Mouse (Mus musculus): ENCODE results near the gene Tubb1.

Gene Tubb1

GRCm38 (mm10) chr2:174442460-174442859, 8.0 kb upstream of the Tubb1 start:
- peak; percentile 35 for DNase-seq (ENCODE audit: extremely low read depth, insufficient read length, low spot score)

DNA sequence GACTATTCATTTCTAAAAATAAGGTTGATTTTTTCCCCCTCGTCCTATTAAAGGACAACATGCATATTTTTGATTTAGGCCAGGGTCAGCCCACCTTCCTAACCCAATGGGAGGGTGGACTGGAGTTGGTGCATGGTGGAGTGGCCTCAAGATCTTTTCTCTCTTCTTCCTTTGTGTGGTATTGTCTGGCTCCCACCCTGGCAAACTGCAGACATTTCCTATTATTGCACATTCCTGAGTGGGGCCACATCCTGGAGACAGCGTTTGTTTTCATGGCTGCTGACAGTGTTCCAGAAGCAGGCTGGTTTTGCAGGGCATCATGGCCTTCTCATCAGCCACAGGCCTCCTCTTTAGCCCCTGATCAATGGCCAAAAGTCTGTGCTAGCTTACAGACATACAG, 7.4 kb upstream of the Tubb1 start:
- DNase-seq (ENCODE audit: extremely low read depth, insufficient read length, low spot score): no peak

DNA sequence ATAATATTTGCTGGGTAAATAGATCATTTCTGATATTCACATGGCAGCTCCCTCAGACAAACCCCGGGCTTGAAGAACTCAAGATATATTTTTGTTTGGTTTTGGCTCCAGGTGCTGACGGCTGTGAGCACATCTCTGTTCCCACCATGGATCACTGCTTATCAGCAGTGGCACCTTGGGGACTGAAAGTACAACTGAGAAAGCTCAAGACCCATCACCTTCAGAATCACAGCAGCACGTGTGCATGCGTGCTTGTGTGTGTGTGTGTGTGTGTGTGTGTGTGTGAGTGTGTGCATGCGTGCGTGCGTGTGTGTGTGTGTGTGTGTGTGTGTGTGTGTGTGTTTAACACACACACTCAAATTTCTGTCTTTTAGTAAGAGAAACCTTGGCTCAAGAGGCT, 6.1 kb upstream of the Tubb1 start:
- no peak for DNase-seq (ENCODE audit: extremely low read depth, insufficient read length, low spot score)

GRCm38 (mm10) chr2:174445018-174445417, 5.5 kb upstream of the Tubb1 start:
- no peak for DNase-seq (ENCODE audit: extremely low read depth, insufficient read length, low spot score)

GRCm38 (mm10) chr2:174446492-174446891, 4.0 kb upstream of the Tubb1 start:
- DNase-seq (ENCODE audit: extremely low read depth, insufficient read length, low spot score): no peak

DNA sequence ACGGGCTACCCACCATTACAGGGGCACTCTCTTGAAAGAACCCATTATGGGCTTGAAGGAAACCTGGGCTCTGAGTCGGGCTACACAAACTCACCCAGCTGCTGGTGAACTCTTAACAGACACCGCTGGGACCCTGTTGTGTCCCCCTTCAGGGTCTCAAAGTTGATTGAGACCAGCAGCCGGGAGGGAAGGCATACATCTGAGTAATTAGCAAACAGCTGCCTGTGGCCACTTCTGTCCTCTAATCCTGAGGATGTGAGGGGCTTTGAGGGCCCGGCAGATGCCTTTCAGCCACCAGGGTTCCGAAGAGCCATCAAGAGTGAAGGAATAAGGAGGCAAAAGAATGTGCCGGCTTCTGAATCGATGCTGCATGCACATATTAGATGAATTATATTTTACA, 3.6 kb upstream of the Tubb1 start:
- no peak for DNase-seq (ENCODE audit: extremely low read depth, insufficient read length, low spot score)

- no peak for DNase-seq (ENCODE audit: extremely low read depth, insufficient read length, low spot score)
These were observed 2.1 kb upstream of the Tubb1 start for GRCm38 (mm10) chr2:174448405-174448804.

DNA sequence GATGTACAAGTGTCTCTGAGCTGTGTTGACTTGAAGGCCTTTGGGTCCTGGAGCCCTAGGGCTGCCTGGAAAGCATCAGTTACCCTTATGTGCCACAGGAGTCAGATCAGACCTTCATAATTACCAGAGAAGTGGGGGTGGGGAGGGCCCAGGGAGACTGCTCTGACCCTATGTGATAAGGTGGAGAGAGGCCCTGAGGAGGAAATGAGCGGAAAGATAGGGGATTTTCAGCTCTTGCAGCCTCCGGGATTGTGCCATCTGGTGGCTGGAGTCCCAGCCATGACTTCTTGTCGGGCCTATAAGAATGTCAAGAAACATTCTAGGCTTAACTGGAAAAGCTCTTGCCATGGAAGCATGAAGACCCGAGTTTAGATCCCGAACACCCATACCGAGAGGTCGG, 3.2 kb downstream of the Tubb1 start:
- DNase-seq (ENCODE audit: extremely low read depth, insufficient read length, low spot score): no peak

DNA sequence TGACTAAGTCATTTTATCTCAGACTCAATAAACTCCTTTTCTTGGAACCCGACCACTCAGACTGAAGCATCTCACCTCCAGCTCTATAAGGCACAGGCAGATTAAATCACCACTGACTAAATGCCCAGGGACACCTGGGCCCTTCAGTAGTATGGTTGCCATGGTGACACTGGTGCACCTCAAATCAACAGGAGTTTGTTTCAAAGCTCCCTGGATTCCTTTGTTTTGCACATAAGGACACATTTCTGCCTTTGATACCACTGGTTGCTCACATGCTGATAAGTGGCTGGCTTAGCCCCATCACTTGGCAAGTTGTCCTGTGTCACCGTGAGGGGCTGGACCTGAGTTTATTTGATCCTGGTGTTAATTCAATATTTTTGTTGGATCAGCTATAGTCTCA, 8.9 kb downstream of the Tubb1 start:
- no peak for DNase-seq (ENCODE audit: extremely low read depth, insufficient read length, low spot score)

- DNase-seq (ENCODE audit: extremely low read depth, insufficient read length, low spot score): no peak
These were observed 12.9 kb downstream of the Tubb1 start for GRCm38 (mm10) chr2:174463370-174463769.

DNA sequence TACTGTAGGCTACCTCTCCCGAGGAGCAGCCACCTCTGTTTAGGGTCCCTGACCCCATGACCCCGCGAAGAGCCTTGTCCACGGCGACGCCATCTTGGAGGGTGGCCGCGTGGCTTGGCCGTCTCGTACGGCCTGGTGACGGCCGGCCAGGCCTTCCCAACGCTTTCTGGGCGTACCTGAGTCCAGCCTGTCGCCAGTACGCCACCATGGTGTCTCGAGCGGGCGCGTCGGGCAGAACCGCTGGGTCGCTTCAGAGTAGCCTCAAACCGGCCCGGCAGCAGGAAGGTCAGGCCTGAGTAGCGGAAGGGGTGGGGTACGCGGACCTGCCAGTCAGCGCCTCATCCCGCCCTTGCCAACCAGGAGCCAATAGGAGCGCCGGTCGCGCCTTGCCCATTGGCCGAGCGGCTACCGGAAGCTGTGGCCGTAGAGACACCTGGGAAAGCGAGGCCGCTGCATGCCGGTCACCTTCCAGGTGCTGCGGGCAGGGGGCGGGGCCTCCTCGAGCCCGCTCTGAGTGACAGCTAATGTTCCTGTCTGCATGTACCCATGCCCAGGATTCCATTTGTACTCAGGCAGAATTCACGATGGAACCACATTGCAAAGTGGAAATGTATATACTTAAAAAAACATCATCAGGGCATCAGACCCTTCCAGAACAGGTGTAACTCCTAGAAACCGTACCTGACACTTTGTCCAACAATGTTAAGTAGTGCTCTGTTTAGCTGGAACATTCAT, 13.5 kb downstream of the Tubb1 start, which contains the start of gene Atp5e:
Atp5e (minus strand) TSS at position 317 of the 735 bp plus-strand sequence.
- DNase-seq (ENCODE audit: extremely low read depth, insufficient read length, low spot score): peak; percentile 93

GRCm38 (mm10) chr2:174470333-174470732, 19.8 kb downstream of the Tubb1 start:
- no peak for DNase-seq (ENCODE audit: extremely low read depth, insufficient read length, low spot score)

DNA sequence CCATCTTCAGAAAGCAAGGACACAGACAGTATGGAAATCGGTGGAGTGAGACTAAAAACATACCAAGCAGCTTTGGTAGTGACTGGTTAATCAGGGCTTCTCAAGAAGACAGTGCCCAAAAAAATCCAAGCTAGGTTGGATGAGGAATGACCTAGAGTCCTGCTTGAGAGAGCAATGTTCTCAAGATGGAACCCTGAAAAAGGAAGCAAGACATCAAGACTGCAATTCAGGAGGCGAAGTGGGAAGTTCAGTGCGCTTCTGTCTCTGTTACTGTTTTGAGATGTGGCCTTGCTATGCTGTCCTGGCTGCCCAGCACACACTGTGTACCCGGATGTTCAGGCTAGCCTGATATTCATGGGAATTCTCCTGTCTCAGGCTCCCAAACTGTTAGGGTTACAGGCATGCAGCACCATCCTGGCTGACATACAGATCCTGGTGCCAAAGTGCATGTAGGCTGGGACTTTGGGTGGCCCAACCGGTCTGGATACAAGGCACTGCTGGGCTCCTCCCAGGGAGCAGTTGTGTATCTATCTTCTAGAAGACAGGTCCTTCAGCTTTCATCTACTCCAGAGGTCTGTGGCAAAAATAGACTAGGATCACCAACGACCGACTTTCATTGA, 20.4 kb downstream of the Tubb1 start:
- DNase-seq (ENCODE audit: extremely low read depth, insufficient read length, low spot score): no peak

DNA sequence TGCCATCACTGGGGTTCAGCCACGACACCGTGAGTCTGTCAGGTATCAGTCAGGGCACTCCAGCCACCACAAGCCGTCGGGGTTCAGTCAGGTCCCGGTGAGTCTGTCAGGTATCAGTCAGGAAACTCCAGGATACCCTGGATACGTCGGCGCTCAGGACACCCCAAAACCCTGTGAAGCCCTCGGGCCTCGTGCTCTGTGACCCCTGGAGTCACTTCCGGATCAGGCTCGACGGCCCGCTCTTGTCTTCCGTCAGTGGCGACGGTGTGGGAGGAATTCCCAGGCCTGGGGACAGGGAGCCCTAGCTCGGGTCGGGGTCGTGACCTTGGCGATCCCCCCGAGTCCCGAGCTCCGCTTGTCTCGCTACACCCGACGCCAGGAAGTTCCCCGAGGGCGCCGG, 21.9 kb downstream of the Tubb1 start:
- DNase-seq (ENCODE audit: extremely low read depth, insufficient read length, low spot score): no peak

- DNase-seq (ENCODE audit: extremely low read depth, insufficient read length, low spot score): peak; percentile 100
These were observed 22.5 kb downstream of the Tubb1 start, which contains the start of gene Prelid3b for GRCm38 (mm10) chr2:174472818-174473549. Prelid3b (minus strand) TSS chr2:174473081.

DNA sequence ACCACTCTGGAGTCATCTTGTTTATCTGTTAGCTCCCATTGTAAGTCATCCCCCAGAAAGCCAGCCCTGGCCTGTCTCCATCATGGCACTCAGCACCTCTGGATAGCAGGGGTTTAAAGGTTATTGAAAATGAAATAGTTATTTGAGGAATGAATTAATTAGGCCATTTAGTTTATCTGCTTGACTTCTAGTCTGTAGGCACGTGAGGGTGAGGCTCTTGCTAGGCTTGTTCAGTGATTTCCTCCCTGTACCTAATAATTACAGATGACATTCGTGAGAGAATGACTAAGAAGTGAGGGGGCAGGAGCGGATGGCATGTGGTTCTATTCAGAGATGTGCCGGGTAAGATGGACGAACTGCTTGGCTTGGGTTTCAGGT, 23.0 kb downstream of the Tubb1 start:
- no peak for DNase-seq (ENCODE audit: extremely low read depth, insufficient read length, low spot score)

GRCm38 (mm10) chr2:174477543-174478319, 27.2 kb downstream of the Tubb1 start:
- DNase-seq (ENCODE audit: extremely low read depth, insufficient read length, low spot score): no peak

DNA sequence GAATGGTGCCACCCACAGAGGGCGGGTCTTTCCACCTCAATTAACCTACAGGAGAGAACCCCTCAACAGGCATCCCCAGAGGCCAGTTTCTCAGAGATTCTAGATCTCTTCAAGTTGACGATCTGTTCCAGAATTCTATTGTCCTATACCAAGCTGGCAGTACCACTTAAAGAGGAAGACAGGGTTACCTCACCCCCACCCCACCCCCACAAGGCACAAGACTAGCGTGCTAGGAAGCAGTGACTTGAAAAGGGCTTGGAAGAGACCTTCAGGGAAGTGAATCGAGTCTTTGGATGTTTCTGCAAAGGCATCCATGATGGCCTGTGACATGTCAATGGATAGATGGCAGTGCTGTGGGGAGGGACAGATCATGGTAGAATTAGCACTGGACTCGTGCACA, 28.3 kb downstream of the Tubb1 start:
- no peak for DNase-seq (ENCODE audit: extremely low read depth, insufficient read length, low spot score)

GRCm38 (mm10) chr2:174487005-174487404, 36.5 kb downstream of the Tubb1 start:
- no peak for DNase-seq (ENCODE audit: extremely low read depth, insufficient read length, low spot score)

DNA sequence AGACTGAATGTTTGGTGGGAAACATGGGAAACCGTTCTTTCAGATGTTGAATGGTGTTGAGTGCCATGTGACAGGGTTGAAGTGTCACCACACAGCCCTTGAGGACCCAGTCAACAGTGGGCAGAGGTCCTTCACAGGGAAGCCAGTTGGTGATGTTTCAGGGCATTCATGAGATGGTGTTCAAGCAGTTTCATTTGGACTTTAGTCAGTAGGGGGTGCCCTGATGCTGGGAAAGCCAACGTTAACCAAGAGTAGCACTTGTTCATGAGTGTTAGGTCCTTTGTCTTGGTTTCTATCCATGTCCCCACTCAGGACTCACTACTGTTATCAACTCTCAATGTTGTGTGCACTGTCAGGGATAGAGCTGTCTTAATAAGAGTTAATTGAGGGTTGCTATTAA, 42.4 kb downstream of the Tubb1 start:
- DNase-seq (ENCODE audit: extremely low read depth, insufficient read length, low spot score): no peak
